Mouse (Mus musculus) layer of hippocampus, adult 9-11 months (tissue): ENCODE measurements at regions not wholly inside any gene's neighbourhood (a gene's known extent, or its start where the extent isn't known, plus 50 kb on each side); places are given as distances from the start of the nearest gene placed in this dataset.

ENCODE experiments used
- DNase-seq: peaks from one replicate; pipeline ENCODE4 v3.0.0; 2022

GRCm38 (mm10) chr12:17601245-17602023, 56.8 kb downstream of the Odc1 start:
- no peak for DNase-seq

GRCm38 (mm10) chr12:17603576-17603975, 59.0 kb downstream of the Odc1 start:
- DNase-seq, result no peak

- no peak for DNase-seq
These were observed 65.8 kb downstream of the Odc1 start for GRCm38 (mm10) chr12:17610384-17610783.

GRCm38 (mm10) chr12:17611988-17612387, 67.4 kb downstream of the Odc1 start:
- DNase-seq, result peak; percentile 68

- DNase-seq, result no peak
These were observed 72.4 kb upstream of the Hpcal1 start for GRCm38 (mm10) chr12:17618300-17618699.

- DNase-seq, result no peak
These were observed 70.4 kb upstream of the Hpcal1 start for GRCm38 (mm10) chr12:17620226-17620625.

- DNase-seq, result no peak
These were observed 69.2 kb upstream of the Hpcal1 start for GRCm38 (mm10) chr12:17621487-17621888.

- DNase-seq, result no peak
These were observed 68.1 kb upstream of the Hpcal1 start for GRCm38 (mm10) chr12:17622509-17623005.

- DNase-seq, result no peak
These were observed 64.6 kb upstream of the Hpcal1 start for GRCm38 (mm10) chr12:17626043-17626442.

GRCm38 (mm10) chr12:17631161-17631560, 59.5 kb upstream of the Hpcal1 start:
- no peak for DNase-seq

GRCm38 (mm10) chr12:17636146-17636545, 54.5 kb upstream of the Hpcal1 start:
- DNase-seq, result no peak

- no peak for DNase-seq
These were observed 54.1 kb upstream of the Hpcal1 start for GRCm38 (mm10) chr12:17636590-17636989.
